Mouse (Mus musculus) cerebellum, adult (tissue): ENCODE results near the gene Tnni2.

ENCODE experiments used
- ATAC-seq: cut with Nextera tagmentation; 2 replicates; pipeline ENCODE4 v1.9.2; 2017; ENCODE audit warnings: mild to moderate bottlenecking, moderate library complexity, mixed read lengths; ENCODE audit not compliant: insufficient number of reproducible peaks, low FRiP score, low TSS enrichment

The Tnni2 gene

GRCm38 (mm10) chr7:142457227-142457811 lies 15.7 kb downstream of the Tnni2 start:
- peak; percentile 77; the same call in 1 of the 2 replicates for ATAC-seq

- no peak for ATAC-seq
Observed at GRCm38 (mm10) chr7:142458026-142458425, 16.4 kb downstream of the Tnni2 start.

- no peak for ATAC-seq
Observed at GRCm38 (mm10) chr7:142458676-142459298, 17.2 kb downstream of the Tnni2 start.

- no peak for ATAC-seq
Observed at GRCm38 (mm10) chr7:142459299-142459691, 17.7 kb downstream of the Tnni2 start.

- ATAC-seq: no peak
Observed at GRCm38 (mm10) chr7:142460636-142461077, 19.0 kb downstream of the Tnni2 start, which contains the start of gene Lsp1. TSS of gene Lsp1 (plus strand) at chr7:142460809.

- ATAC-seq: no peak
Observed at GRCm38 (mm10) chr7:142461446-142461845, 19.8 kb downstream of the Tnni2 start.

GRCm38 (mm10) chr7:142462190-142462589 lies 20.6 kb downstream of the Tnni2 start:
- no peak for ATAC-seq

GRCm38 (mm10) chr7:142462594-142463078 lies 21.0 kb downstream of the Tnni2 start:
- no peak for ATAC-seq

GRCm38 (mm10) chr7:142470171-142470691 lies 28.6 kb downstream of the Tnni2 start:
- ATAC-seq: no peak

GRCm38 (mm10) chr7:142470808-142471413 lies 29.3 kb downstream of the Tnni2 start:
- ATAC-seq: no peak

- ATAC-seq: no peak
Observed at GRCm38 (mm10) chr7:142471414-142471861, 29.8 kb downstream of the Tnni2 start.

- ATAC-seq: no peak
Observed at GRCm38 (mm10) chr7:142471884-142472570, 30.4 kb downstream of the Tnni2 start.

- ATAC-seq: no peak
Observed at GRCm38 (mm10) chr7:142472936-142473335, 31.3 kb downstream of the Tnni2 start.

- no peak for ATAC-seq
Observed at GRCm38 (mm10) chr7:142473476-142473875, 31.9 kb downstream of the Tnni2 start.

- no peak for ATAC-seq
Observed at GRCm38 (mm10) chr7:142474799-142475198, 33.2 kb downstream of the Tnni2 start.

GRCm38 (mm10) chr7:142475641-142476040 lies 34.0 kb downstream of the Tnni2 start:
- ATAC-seq: no peak

- ATAC-seq: no peak
Observed at GRCm38 (mm10) chr7:142476271-142476670, 34.7 kb downstream of the Tnni2 start.

GRCm38 (mm10) chr7:142476795-142477452 lies 35.3 kb downstream of the Tnni2 start:
- ATAC-seq: no peak

- no peak for ATAC-seq
Observed at GRCm38 (mm10) chr7:142478001-142478400, 36.4 kb downstream of the Tnni2 start.

- no peak for ATAC-seq
Observed at GRCm38 (mm10) chr7:142478574-142478973, 37.0 kb downstream of the Tnni2 start.
